Mouse (Mus musculus) gastrocnemius, adult 2 months (tissue): Measurements from ENCODE around the gene Slc22a12. TPM values are rescaled to one million over a fixed set of nuclear protein-coding genes. Genes with fewer than 3 reads are reported as not detected.
A peak's percentile ranks its signal among the peaks of the same experiment; 100 is the strongest.

Experiments
- DNase-seq: peaks from one replicate; pipeline ENCODE4 v3.0.0; 2022
- H3K27ac ChIP-seq: fragments of 200-600 bp; 2 replicates; pipeline ENCODE4 v1.8.1; 2022; ENCODE audit warnings: mild to moderate bottlenecking
- H3K4me3 ChIP-seq: fragments of 200-600 bp; 2 replicates; pipeline ENCODE4 v1.8.1; 2022; ENCODE audit warnings: mild to moderate bottlenecking, moderate library complexity
- CTCF ChIP-seq: fragments of 200-600 bp; IDR thresholded peaks from 2 replicates; pipeline ENCODE4 v1.8.1; 2022; ENCODE audit warnings: antibody characterized with exemption, mild to moderate bottlenecking, moderate library complexity
- intact Hi-C: fragments of 180-260 bp; cut with DNase I; formaldehyde crosslinking; loops from one replicate; pipeline ENCODE4 v1.15.1; 2025
- microRNA-seq: library from miRNA; unstranded; fragments of <30 nt; microRNA quantifications from one replicate; pipeline ENCODE4 v1.2.0, GENCODE M21; 2021
- total RNA-seq, 2 experiments: library from RNA; stranded (reverse); gene quantifications; 2 replicates each; pipeline ENCODE4 v1.2.3; 2021

Slc22a12 gene
- total RNA-seq, 2 experiments from 2014 or later: not detected

- intact Hi-C loops: no loop called here
Observed at GRCm38 (mm10) chr19:6491538-6491937, 51.3 kb downstream of the Slc22a12 start.

GRCm38 (mm10) chr19:6489030-6489429 lies 53.8 kb downstream of the Slc22a12 start:
- no peak overlapping the region for H3K27ac ChIP-seq
- intact Hi-C loops: loop anchor here (1.0 kb wide), 2 partner anchors 88 to 174 kb away; no protein-coding TSS in a partner anchor
- no peak overlapping the region for H3K4me3 ChIP-seq
- peak; percentile 99 for TF ChIP-seq CTCF
- peak; percentile 84 for DNase-seq

More at GRCm38 (mm10) chr19:6491538-6491937, 51.3 kb downstream of the Slc22a12 start:
- no peak overlapping the region for H3K27ac ChIP-seq
- H3K4me3 ChIP-seq: no peak overlapping the region
- TF ChIP-seq CTCF: no peak
- DNase-seq: no peak

Small RNA genes within 50 kb of the gene (microRNA-seq; reads per million reads assigned to microRNA genes)
- gene Gm26460: not detected

Other genes with a start within 250 kb of the Slc22a12 start
- gene Cdc42bpg, start 236.6 kb downstream of the Slc22a12 start, total RNA-seq: 1 to 10 TPM; 6.0 to 6.4 TPM
- gene Men1, start 208.1 kb downstream of the Slc22a12 start, total RNA-seq: 1 to 10 TPM; 7.0 to 7.8 TPM
- 10 to 100 TPM; 13.1 to 14.2 TPM for gene Map4k2, start 201.9 kb downstream of the Slc22a12 start, total RNA-seq
- gene Sf1, start 179.3 kb downstream of the Slc22a12 start, total RNA-seq: 10 to 100 TPM; 95.2 to 98.6 TPM
- over 10,000 TPM in 1 of 2 experiments, 1,000 to 10,000 TPM in 1; 6,181 to 10,031 TPM for gene Pygm, start 158.6 kb downstream of the Slc22a12 start, total RNA-seq
- gene Rasgrp2, start 143.7 kb downstream of the Slc22a12 start, total RNA-seq: 10 to 100 TPM; 14.9 to 24.6 TPM
- 1 to 10 TPM in 1 of 2 experiments, under 1 TPM in 1; 0.77 to 2.0 TPM for gene Nrxn2, start 124.3 kb downstream of the Slc22a12 start, total RNA-seq